Mouse (Mus musculus) c-Kit-positive CD71-negative TER-119-negative erythroid progenitor cells, embryonic 14.5 days (primary cell): Measurements from ENCODE around the gene Cidec.

ENCODE experiments used
- DNase-seq: peaks from one replicate; pipeline ENCODE4 v3.0.0-alpha.2; 2013; ENCODE audit warnings: low read depth

The Cidec gene

GRCm38 (mm10) chr6:113444207-113444965, 8.8 kb upstream of the Cidec start:
- DNase-seq: no peak

GRCm38 (mm10) chr6:113443091-113443490, 7.5 kb upstream of the Cidec start:
- no peak for DNase-seq

- DNase-seq: peak; percentile 98
Observed at GRCm38 (mm10) chr6:113442442-113443090, 7.0 kb upstream of the Cidec start, which contains the start of gene Jagn1. TSS of gene Jagn1 (plus strand) at chr6:113442569.

- no peak for DNase-seq
Observed at GRCm38 (mm10) chr6:113442087-113442441, 6.5 kb upstream of the Cidec start.

- peak; percentile 89 for DNase-seq
Observed at GRCm38 (mm10) chr6:113441147-113441680, 5.7 kb upstream of the Cidec start.

- DNase-seq: no peak
Observed at GRCm38 (mm10) chr6:113440686-113441085, 5.1 kb upstream of the Cidec start.

- DNase-seq: no peak
Observed at GRCm38 (mm10) chr6:113438721-113439430, 3.3 kb upstream of the Cidec start.

GRCm38 (mm10) chr6:113437135-113437534, 1.6 kb upstream of the Cidec start:
- no peak for DNase-seq

GRCm38 (mm10) chr6:113434691-113435090, 869 bp downstream of the Cidec start:
- no peak for DNase-seq

GRCm38 (mm10) chr6:113433661-113434060, 1.9 kb downstream of the Cidec start:
- no peak for DNase-seq

- DNase-seq: no peak
Observed at GRCm38 (mm10) chr6:113431801-113432200, 3.8 kb downstream of the Cidec start.

GRCm38 (mm10) chr6:113430846-113431245, 4.7 kb downstream of the Cidec start:
- DNase-seq: no peak

GRCm38 (mm10) chr6:113429965-113430364, 5.6 kb downstream of the Cidec start:
- DNase-seq: no peak

GRCm38 (mm10) chr6:113428006-113428405, 7.6 kb downstream of the Cidec start:
- DNase-seq: no peak

- no peak for DNase-seq
Observed at GRCm38 (mm10) chr6:113427397-113427796, 8.2 kb downstream of the Cidec start.

GRCm38 (mm10) chr6:113426696-113427095, 8.9 kb downstream of the Cidec start:
- DNase-seq: no peak

GRCm38 (mm10) chr6:113424187-113424586, 11.4 kb downstream of the Cidec start:
- no peak for DNase-seq

- DNase-seq: no peak
Observed at GRCm38 (mm10) chr6:113423000-113423399, 12.6 kb downstream of the Cidec start.

- DNase-seq: peak; percentile 99
Observed at GRCm38 (mm10) chr6:113419199-113419587, 16.4 kb downstream of the Cidec start, which contains the start of gene Rpusd3. TSS of gene Rpusd3 (minus strand) at chr6:113419340.

- DNase-seq: no peak
Observed at GRCm38 (mm10) chr6:113418441-113419198, 16.9 kb downstream of the Cidec start.

GRCm38 (mm10) chr6:113416416-113416815, 19.1 kb downstream of the Cidec start:
- no peak for DNase-seq

- no peak for DNase-seq
Observed at GRCm38 (mm10) chr6:113410001-113410400, 25.6 kb downstream of the Cidec start.
